Mouse (Mus musculus) heart, postnatal 36 days (tissue): ENCODE data around the gene Ppp1r9a. TPM values are rescaled to one million over a fixed set of nuclear protein-coding genes. Genes with fewer than 3 reads are reported as not detected.

Experiments used
- DNase-seq, 2 experiments: peaks; one replicate each; pipeline ENCODE4 v3.0.0; 2021 to 2022
- intact Hi-C: fragments of 180-260 bp; cut with DNase I; formaldehyde crosslinking; loops from one replicate; pipeline ENCODE4 v1.15.1; 2025
- total RNA-seq, 2 experiments: library from RNA; stranded (reverse); gene quantifications; 2 replicates each; pipeline ENCODE4 v1.2.3; 2021

Ppp1r9a gene
- total RNA-seq, 2 experiments from 2014 or later, result 12.1 to 13.3 TPM

DNA sequence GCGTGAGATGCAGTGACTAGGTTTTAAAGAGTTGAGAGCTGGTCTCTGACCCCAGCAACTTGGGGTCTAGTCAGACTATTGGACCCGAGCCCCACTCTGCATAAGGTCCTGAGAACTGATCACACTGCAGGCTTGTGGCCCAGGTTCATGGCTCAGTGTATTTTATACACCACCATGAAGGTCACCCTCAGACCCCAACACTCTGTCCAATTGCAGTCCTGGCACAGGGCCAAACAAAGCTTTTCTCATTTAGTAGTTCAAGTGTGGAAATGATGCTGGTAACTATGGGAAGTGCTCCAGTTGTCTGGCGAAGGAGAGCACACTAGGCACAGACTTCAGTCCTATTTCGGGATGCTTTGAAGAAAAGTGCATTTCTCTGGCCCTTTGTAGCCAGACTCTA, 134.5 kb downstream of the Ppp1r9a start:
- DNase-seq, result no peak
- intact Hi-C loops, result no loop called here

- DNase-seq, result no peak
- intact Hi-C loops, result no loop called here
Measured at GRCm38 (mm10) chr6:5038140-5038749, 135.5 kb downstream of the Ppp1r9a start.

DNA sequence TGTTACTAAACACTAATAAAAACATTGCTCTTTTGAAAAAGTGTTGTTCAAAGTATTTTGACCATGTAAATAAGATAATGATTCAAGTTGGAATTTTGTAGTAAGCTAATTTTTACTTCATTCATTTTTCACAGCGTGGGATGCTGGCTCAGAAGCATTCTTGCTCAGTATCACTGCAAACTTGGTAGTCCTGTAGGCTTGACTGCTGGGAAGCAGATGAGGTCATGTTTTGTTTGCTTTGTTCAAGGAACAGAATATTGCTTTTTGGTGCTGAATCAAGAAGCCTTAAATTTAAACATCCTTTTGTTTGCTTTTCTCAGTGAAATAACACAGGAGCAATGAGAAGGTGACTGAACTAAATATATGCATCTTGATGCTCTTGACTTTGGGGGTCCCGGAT, 136.6 kb downstream of the Ppp1r9a start:
- no peak for DNase-seq
- intact Hi-C loops, result no loop called here

- DNase-seq, result no peak
- intact Hi-C loops, result no loop called here
Measured at GRCm38 (mm10) chr6:5045854-5046253, 143.1 kb downstream of the Ppp1r9a start.

DNA sequence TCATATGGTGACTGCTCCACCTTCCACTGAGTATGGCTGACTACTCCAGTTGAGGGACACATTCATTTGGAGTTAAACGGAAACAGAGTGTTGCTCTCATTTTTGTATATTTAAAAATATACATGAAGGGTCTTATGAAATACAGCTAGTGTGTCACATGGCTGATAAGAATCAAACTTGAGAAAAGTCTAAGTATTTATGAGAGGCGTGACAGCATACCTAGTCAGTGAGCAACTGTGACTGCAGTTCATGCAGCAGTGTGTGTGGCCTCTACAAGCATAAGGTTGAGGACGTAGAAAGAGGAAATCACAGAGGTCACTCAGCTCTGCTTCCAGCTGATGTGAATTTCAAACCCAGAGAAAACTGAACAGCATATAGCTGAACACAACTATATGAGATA, 145.3 kb downstream of the Ppp1r9a start:
- intact Hi-C loops, result no loop called here
- no peak for DNase-seq

GRCm38 (mm10) chr6:5052309-5052708, 149.6 kb downstream of the Ppp1r9a start:
- intact Hi-C loops, result no loop called here
- DNase-seq, result no peak

DNA sequence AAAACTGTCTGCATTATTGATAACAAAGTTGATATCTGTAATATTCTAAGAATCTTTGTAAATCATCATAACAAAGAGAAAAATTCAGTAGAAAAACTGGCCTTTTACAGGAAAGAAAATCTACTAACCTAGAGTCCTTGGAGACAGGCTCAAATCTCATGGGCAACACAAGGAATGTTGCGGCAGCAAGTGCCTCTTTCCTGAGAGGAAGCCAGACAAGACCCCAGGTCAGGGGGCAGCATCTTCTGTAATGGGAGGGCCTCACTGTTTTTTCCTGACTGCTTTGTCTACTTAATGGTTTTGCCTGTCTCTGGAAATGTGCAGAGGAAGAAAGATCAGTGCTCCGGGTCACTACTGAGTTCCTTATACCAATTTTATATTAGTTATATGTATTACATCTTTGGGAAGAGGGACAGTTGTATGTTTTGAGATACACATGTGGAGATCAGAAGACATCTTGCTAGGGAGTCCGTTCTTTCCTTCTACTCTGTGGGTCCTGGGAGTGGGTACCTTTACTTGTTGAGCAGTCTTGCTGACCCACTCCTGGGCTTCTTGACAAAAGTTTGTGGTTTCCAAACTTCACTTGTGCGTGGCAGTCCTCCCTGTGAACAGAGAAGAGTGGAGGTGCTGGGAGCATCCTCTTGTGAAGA, 151.9 kb downstream of the Ppp1r9a start:
- intact Hi-C loops, result no loop called here
- no peak for DNase-seq

- no peak for DNase-seq
- intact Hi-C loops, result no loop called here
Measured at GRCm38 (mm10) chr6:5074736-5075135, 172.0 kb downstream of the Ppp1r9a start.

DNA sequence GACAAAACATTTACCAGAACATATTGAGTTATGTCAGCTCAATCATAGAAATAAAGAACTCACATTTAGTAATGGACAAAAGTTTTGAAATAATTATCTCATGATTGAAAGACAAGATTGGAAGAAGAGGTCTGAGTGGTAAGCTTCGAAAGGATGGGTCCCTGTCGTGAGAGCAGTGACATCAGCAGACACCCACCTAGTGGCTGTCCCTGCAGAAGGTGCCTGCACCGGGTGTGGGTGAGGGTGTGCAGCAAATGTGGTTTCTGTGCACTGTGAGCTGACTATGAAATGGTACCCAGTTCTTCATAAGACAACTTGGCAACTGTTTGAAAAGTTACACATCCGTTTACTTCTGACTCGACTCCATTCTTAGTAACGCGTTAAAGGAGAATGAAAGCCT, 173.0 kb downstream of the Ppp1r9a start:
- intact Hi-C loops, result no loop called here
- no peak for DNase-seq

- DNase-seq, result no peak
- intact Hi-C loops, result no loop called here
Measured at GRCm38 (mm10) chr6:5078009-5078408, 175.3 kb downstream of the Ppp1r9a start.

GRCm38 (mm10) chr6:5079108-5079507, 176.4 kb downstream of the Ppp1r9a start:
- intact Hi-C loops, result no loop called here
- DNase-seq, result no peak

DNA sequence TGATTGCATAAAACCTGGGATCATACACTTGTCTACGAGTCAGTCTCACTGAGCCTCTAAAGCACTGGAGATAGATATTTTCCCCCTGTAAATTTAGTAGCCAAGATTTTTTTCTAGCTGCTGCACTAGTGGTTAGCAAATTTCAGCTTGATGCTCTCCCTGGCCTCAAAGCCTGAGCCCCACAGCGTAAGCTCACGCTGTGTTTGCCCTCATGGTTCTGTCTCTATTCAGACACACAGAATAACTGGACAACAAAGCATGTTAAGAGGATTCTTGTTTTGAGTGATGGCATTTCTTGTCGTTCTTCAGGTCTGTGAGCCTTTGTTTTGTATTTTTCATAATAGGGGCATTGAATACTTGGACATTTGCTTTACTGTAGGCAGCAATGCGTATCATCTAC, 177.4 kb downstream of the Ppp1r9a start:
- intact Hi-C loops, result loop anchor here (2.0 kb wide), 1 partner anchor 23 kb away; no protein-coding TSS in a partner anchor
- no peak for DNase-seq

DNA sequence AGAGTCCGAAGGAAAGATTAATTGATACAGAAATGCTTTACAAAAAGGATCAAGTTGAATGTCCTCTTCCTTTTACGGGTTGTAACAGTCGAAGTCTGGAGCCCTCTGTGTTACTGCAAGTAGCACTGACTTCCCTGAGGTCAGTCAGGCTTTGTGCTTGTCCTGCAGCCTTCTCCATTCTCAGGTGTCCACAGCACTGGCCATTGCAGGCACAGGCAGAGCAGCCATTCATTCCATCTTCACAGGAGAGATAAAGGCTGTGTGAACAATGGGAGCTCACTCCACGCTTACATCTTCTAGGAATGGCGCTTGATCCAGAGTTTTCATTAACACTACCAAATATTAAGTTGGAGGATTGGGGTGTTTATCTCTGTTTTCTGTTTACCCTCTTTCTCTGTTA, 177.8 kb downstream of the Ppp1r9a start:
- DNase-seq, result no peak
- intact Hi-C loops, result loop anchor here (2.0 kb wide), 1 partner anchor 22 kb away; no protein-coding TSS in a partner anchor

GRCm38 (mm10) chr6:5081099-5081498, 178.4 kb downstream of the Ppp1r9a start:
- DNase-seq, result no peak
- intact Hi-C loops, result loop anchor here (2.0 kb wide), 1 partner anchor 22 kb away; no protein-coding TSS in a partner anchor

DNA sequence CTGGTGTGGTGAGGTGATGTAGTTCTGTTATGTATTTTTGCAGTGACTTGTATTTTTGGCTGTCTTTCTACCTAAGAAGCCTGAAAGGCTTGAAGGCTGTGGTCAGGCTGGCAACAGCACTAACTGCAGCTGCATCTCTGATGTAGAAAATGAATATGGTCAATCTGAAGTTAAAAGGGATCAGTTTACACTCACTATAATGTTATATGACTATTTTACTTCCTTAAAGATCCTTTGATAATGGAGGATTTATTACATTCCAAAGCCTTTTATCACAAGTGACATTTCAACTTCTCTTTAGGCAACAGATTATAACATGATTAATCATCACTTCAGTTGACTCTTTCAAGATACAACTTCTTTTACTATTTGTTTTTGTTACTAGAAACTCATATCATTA, 179.4 kb downstream of the Ppp1r9a start:
- intact Hi-C loops, result no loop called here
- DNase-seq, result no peak

- DNase-seq, result no peak
- intact Hi-C loops, result no loop called here
Measured at GRCm38 (mm10) chr6:5082740-5083139, 180.0 kb downstream of the Ppp1r9a start.

DNA sequence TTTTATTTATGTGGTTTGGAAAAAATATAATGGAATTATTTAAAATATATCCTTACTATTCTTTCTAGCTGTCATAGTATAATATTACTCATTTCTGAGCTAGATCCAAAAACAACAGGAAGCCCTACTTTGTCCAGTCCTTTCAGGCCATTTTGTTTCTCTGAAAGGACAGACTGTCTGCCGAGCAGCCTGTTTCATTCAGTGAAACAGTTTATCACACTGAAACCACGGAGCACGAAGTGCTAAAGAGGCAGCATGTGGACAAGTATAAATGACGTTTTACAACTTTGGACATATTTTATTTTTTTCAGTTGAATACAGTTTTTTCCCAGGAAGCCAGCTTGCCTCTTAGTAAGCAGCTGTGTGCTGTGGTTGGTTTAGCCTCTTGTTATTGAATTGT, 181.2 kb downstream of the Ppp1r9a start:
- intact Hi-C loops, result no loop called here
- no peak for DNase-seq

- intact Hi-C loops, result no loop called here
- DNase-seq, result no peak
Measured at GRCm38 (mm10) chr6:5091873-5092272, 189.2 kb downstream of the Ppp1r9a start.

- DNase-seq, result no peak
- intact Hi-C loops, result no loop called here
Measured at GRCm38 (mm10) chr6:5092795-5093194, 190.1 kb downstream of the Ppp1r9a start.

DNA sequence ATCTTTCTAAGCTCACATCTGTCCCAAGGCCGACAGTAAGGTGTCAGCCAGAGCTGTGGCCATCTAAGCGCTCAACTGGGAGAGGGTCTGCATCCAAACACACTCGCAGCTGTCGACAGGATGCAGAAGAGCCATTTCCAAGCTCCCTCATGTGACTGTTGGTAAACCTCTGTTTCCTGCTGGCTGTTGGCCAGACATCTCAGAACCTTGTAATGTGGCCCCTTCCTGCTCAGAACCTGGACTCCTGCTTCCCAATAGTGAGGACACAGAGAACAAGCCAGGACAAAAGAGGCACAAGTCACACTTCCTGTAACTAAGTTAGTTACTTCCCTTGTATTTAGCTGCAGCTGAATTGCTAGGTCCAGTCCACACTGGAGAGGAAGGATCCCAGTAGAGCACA, 190.8 kb downstream of the Ppp1r9a start:
- DNase-seq, result peak; percentile 64 to 69
- intact Hi-C loops, result no loop called here

DNA sequence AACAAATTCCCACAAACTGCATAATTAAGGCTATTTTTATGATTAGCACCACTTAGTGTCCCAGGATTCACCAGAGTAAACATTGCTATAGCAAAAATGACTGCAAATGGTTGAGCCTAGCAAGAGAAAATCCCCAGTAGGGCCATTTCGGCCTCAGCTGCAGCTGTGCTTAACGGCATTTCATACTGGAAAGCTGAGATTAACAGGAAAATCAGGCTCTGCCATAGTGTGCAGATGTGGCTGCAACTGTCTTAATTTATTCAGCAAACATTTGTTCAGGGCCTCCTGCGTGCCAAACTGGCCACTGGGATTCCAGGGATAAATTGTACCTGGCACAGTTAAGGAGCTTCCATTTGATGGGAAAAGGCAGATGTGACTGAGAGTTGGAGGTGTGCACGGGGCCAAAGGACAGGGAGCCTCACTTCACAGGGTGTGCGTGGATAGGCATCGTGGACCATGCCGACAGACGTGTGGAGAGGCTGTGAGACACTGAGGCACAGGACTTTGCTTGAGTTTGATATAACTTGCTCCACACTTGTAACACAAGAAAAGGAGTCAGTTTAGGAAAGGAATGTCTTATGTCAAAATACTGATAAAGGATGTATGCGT, 192.8 kb downstream of the Ppp1r9a start:
- intact Hi-C loops, result no loop called here
- no peak for DNase-seq

DNA sequence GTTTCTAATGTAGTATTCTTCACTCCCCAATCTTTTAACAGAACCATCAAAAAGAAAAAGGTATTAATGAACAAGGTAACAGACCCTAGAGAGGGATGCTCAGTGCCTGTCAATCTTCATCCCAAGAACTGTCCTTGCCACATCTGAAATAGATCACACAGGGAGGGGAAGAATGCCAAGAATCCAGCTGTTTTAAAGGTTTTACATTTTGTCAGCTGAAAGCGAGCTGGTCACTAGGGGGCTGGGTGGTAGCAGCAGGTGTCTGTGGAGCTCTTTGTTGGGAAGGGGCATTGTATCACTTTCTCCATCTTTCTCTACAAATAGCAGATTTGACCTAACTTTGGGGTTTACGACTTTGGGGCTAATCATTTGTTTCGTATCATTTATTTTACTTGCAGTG, 194.6 kb downstream of the Ppp1r9a start:
- no peak for DNase-seq

More for the DNA sequence above, 194.6 kb downstream of the Ppp1r9a start:
- intact Hi-C loops, result no loop called here
